Mouse (Mus musculus): ENCODE data around the gene Nsun5.

DNA sequence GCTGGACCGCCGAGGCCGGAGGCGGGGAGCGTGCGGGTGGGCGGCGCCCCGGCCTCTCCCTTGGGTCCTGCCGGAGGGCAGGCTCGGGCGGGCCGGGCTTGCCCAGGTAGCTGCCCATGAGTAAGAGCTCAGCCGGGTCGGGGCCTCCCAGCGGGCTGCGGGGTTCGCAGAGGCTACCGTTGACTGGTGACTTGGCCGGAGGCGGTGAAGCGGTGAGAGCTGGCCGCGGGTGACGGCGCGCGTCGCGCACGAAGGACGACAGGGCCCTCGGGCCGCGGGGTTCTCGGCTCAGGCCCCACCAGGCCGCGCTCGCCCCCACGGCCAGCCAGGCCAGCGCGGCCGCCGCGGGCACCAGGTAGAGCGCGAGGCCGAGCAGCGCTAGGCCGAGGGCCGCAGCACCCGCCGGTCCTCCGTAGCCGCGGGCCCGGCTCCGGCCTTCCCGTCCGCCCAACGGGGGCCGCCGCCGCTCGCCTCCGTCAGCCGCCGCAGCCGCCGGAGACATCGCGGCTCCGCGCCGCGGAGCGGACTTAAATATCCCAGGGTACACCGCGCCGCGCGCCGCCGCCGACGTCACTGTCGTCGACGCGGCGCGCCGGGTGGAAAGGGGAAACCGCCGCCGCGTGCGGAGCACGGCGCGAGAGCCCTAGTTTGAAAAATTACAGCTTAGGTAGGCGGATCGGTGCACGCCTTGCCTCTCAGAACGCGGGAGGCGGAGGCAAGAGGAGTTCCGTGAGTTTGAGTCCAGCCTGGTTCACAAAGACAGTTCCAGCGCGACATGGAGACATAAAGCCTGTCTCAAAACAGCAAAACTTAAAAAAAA is 24.5 kb downstream of the Nsun5 start, which contains the start of gene Pom121:
- TF ChIP-seq CTCF (IDR thresholded peaks at IDR 0.05; ENCODE audit: low read depth) (no peak), EP300 (IDR thresholded peaks at IDR 0.05; ENCODE audit: low read depth) (no peak)
